21 mouse cellular contexts compared by ENCODE assay signal in the genomic region with DNA sequence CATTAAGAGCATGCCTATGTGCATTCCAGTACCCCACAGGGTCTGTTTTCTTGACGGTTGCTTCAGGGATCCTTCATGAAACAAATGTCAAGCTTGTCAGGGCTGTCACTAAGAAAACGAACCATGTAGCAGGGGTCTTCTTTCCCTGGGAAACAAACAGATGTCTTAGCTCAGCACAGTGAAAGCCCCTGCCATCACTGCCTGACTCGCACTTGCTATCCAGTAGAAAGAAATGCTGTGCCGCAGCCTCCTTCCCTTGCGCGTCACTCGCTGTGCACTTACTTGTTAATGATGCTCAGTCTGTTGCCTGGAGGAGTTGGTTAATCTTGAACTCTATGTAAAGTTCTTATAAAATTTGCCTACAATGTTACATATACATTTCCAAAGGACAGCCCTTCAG.
A peak's percentile ranks its signal among the peaks of the same experiment; 100 is the strongest.
DNase-seq lines count a peak whose midpoint lies in the region; ATAC-seq and TF ChIP-seq lines count a peak whose summit lies in the region.
"Had no signal": no experiment of that assay in that cellular context is flagged by ENCODE, and none has a peak within 500 bp of the region (broad histone marks: within the 10 kb centered on the region; RNA-seq: fewer than 3 reads in every experiment).

No protein-coding gene starts in this region.

- H3K4me2 ChIP-seq in forebrain, embryonic 15.5 days (replicated peaks), result no peak overlapping the region
- H3K4me2 ChIP-seq in forebrain, embryonic 11.5 days (ENCODE audit: low read depth, low read length, severe bottlenecking), result no peak overlapping the region
- H3K4me2 ChIP-seq in hindbrain, embryonic 14.5 days (replicated peaks), result no peak overlapping the region
- no peak overlapping the region for H3K4me2 ChIP-seq in hindbrain, postnatal 0 days (ENCODE audit: low read depth, low read length)
- no peak overlapping the region for H3K4me2 ChIP-seq in midbrain, embryonic 13.5 days (replicated peaks)
- H3K4me2 ChIP-seq in midbrain, postnatal 0 days (ENCODE audit: low read depth, low read length, poor library complexity, severe bottlenecking), result no peak overlapping the region
- H3K4me2 ChIP-seq in forebrain, postnatal 0 days (ENCODE audit: low read depth), result no peak overlapping the region

- 0 out of 2 replicates have a peak overlapping the region, but pooled peaks have one; percentile 40 for H3K27ac ChIP-seq in forebrain, embryonic 15.5 days (replicated peaks)
- H3K27ac ChIP-seq in forebrain, embryonic 11.5 days (ENCODE audit: low read depth, low read length), result no peak overlapping the region
- 0 out of 2 replicates have a peak overlapping the region, but pooled peaks have one; percentile 3 for H3K27ac ChIP-seq in hindbrain, embryonic 14.5 days
- H3K27ac ChIP-seq in hindbrain, postnatal 0 days, result no peak overlapping the region
- peak overlapping the region; percentile 1; the same call in 1 of the 2 replicates for H3K27ac ChIP-seq in midbrain, embryonic 13.5 days
- no peak overlapping the region for H3K27ac ChIP-seq in midbrain, postnatal 0 days (ENCODE audit: low read depth, low read length)
- no peak overlapping the region for H3K27ac ChIP-seq in forebrain, postnatal 0 days (ENCODE audit: low read depth, low read length)
- H3K27ac ChIP-seq: embryonic facial prominence, embryonic 10.5 days; heart, embryonic 10.5 days had no signal

- DNase-seq in forebrain, embryonic 11.5 days (ENCODE audit: low spot score), result no peak
- no peak for DNase-seq in hindbrain, embryonic 14.5 days (ENCODE audit: low spot score)
- no peak for DNase-seq in hindbrain, postnatal 0 days (ENCODE audit: low spot score)
- no peak for DNase-seq in midbrain, postnatal 0 days (ENCODE audit: low spot score)
- no peak for DNase-seq in forebrain, postnatal 0 days
- no peak for DNase-seq in cerebellum, postnatal 25 days
- DNase-seq: adrenal gland, postnatal 14 days; cerebellum, adult 18-20 months; cerebellum, adult 9-11 months; heart, adult 18-20 months; heart, postnatal 10 days; heart, postnatal 4 days; kidney, adult 2 months had no signal

- H3K9me3 ChIP-seq in forebrain, embryonic 15.5 days, result no peaks in the 10 kb centered on the region
- H3K9me3 ChIP-seq in forebrain, embryonic 11.5 days (ENCODE audit: control insufficient read depth, low read length), result no peaks in the 10 kb centered on the region
- no peaks in the 10 kb centered on the region for H3K9me3 ChIP-seq in hindbrain, embryonic 14.5 days (ENCODE audit: control insufficient read depth, low read length)
- H3K9me3 ChIP-seq in hindbrain, postnatal 0 days (ENCODE audit: low read length), result no peaks in the 10 kb centered on the region
- no peaks in the 10 kb centered on the region for H3K9me3 ChIP-seq in midbrain, embryonic 13.5 days
- no peaks in the 10 kb centered on the region for H3K9me3 ChIP-seq in midbrain, postnatal 0 days (ENCODE audit: low read length)
- H3K9me3 ChIP-seq in forebrain, postnatal 0 days (ENCODE audit: low read length), result no peaks in the 10 kb centered on the region
- H3K9me3 ChIP-seq: embryonic facial prominence, embryonic 10.5 days; heart, embryonic 10.5 days had no signal

- TF ChIP-seq CTCF in hindbrain, postnatal 0 days (IDR thresholded peaks at IDR 0.05; ENCODE audit: low read depth), result no peak
- no peak for TF ChIP-seq CTCF in midbrain, postnatal 0 days (IDR thresholded peaks at IDR 0.05)
- TF ChIP-seq CTCF in forebrain, postnatal 0 days (IDR thresholded peaks at IDR 0.05; ENCODE audit: low read depth), result no peak

- H3K4me3 ChIP-seq in forebrain, embryonic 15.5 days, result no peak overlapping the region
- no peak overlapping the region for H3K4me3 ChIP-seq in forebrain, embryonic 11.5 days (ENCODE audit: low read depth, low read length)
- H3K4me3 ChIP-seq in hindbrain, embryonic 14.5 days (replicated peaks; ENCODE audit: low read length), result no peak overlapping the region
- no peak overlapping the region for H3K4me3 ChIP-seq in hindbrain, postnatal 0 days (ENCODE audit: low read length)
- no peak overlapping the region for H3K4me3 ChIP-seq in midbrain, embryonic 13.5 days (replicated peaks)
- H3K4me3 ChIP-seq in midbrain, postnatal 0 days (ENCODE audit: low read depth, low read length), result no peak overlapping the region
- no peak overlapping the region for H3K4me3 ChIP-seq in forebrain, postnatal 0 days (ENCODE audit: low read depth, low read length)
- H3K4me3 ChIP-seq: embryonic facial prominence, embryonic 10.5 days; heart, embryonic 10.5 days had no signal

- peak; percentile 68 for ATAC-seq in forebrain, embryonic 15.5 days (replicated peaks)
- ATAC-seq in forebrain, embryonic 11.5 days (replicated peaks; ENCODE audit: low FRiP score), result no peak
- peak; percentile 51; the same call in 1 of the 2 replicates for ATAC-seq in hindbrain, embryonic 14.5 days (ENCODE audit: low FRiP score)
- ATAC-seq in hindbrain, postnatal 0 days, result no peak
- no peak for ATAC-seq in midbrain, embryonic 13.5 days
- no peak for ATAC-seq in midbrain, postnatal 0 days (ENCODE audit: low FRiP score)
- ATAC-seq in forebrain, postnatal 0 days, result peak; percentile 63
- ATAC-seq: activated CD4-positive, CD25-positive, alpha-beta regulatory T cell, adult 4 months; intestine, embryonic 16.5 days; Patski had no signal

- H3K27me3 ChIP-seq in forebrain, embryonic 15.5 days, result no peaks in the 10 kb centered on the region
- no peaks in the 10 kb centered on the region for H3K27me3 ChIP-seq in forebrain, embryonic 11.5 days (ENCODE audit: control insufficient read depth, insufficient read depth, low read length)
- no peaks in the 10 kb centered on the region for H3K27me3 ChIP-seq in hindbrain, embryonic 14.5 days (ENCODE audit: control insufficient read depth, insufficient read depth, low read length)
- no peaks in the 10 kb centered on the region for H3K27me3 ChIP-seq in hindbrain, postnatal 0 days (ENCODE audit: insufficient read depth, low read length)
- H3K27me3 ChIP-seq in midbrain, embryonic 13.5 days, result no peaks in the 10 kb centered on the region
- H3K27me3 ChIP-seq in midbrain, postnatal 0 days (ENCODE audit: insufficient read depth, low read length), result no peaks in the 10 kb centered on the region
- no peaks in the 10 kb centered on the region for H3K27me3 ChIP-seq in forebrain, postnatal 0 days (ENCODE audit: insufficient read depth, low read length)
- H3K27me3 ChIP-seq: CH12.LX, Patski had no signal

- 0 out of 2 replicates have a peak, but pooled peaks cover 2% of the 10 kb centered on the region for H3K36me3 ChIP-seq in forebrain, embryonic 15.5 days
- H3K36me3 ChIP-seq in forebrain, embryonic 11.5 days (ENCODE audit: control insufficient read depth, insufficient read depth, low read length), result no peaks in the 10 kb centered on the region
- H3K36me3 ChIP-seq in hindbrain, embryonic 14.5 days (replicated peaks; ENCODE audit: control insufficient read depth, insufficient read depth), result peaks cover 5% of the 10 kb centered on the region; the same call in 1 of the 2 replicates
- no peaks in the 10 kb centered on the region for H3K36me3 ChIP-seq in hindbrain, postnatal 0 days (ENCODE audit: insufficient read depth, low read length)
- peaks cover 8% of the 10 kb centered on the region for H3K36me3 ChIP-seq in midbrain, embryonic 13.5 days
- H3K36me3 ChIP-seq in midbrain, postnatal 0 days (ENCODE audit: insufficient read depth, low read length), result peaks cover 3% of the 10 kb centered on the region; the same call in 1 of the 2 replicates
- peaks cover 7% of the 10 kb centered on the region; the same call in 1 of the 2 replicates for H3K36me3 ChIP-seq in forebrain, postnatal 0 days (ENCODE audit: insufficient read depth)

- peaks cover 12% of the 10 kb centered on the region for H3K4me1 ChIP-seq in forebrain, embryonic 15.5 days
- no peaks in the 10 kb centered on the region for H3K4me1 ChIP-seq in forebrain, embryonic 11.5 days (replicated peaks; ENCODE audit: control insufficient read depth, insufficient read depth, low read length)
- H3K4me1 ChIP-seq in hindbrain, embryonic 14.5 days (replicated peaks; ENCODE audit: control insufficient read depth, insufficient read depth, low read length), result no peaks in the 10 kb centered on the region
- no peaks in the 10 kb centered on the region for H3K4me1 ChIP-seq in hindbrain, postnatal 0 days (ENCODE audit: insufficient read depth, low read length)
- 0 out of 2 replicates have a peak, but pooled peaks cover 2% of the 10 kb centered on the region for H3K4me1 ChIP-seq in midbrain, embryonic 13.5 days (replicated peaks)
- H3K4me1 ChIP-seq in midbrain, postnatal 0 days (ENCODE audit: insufficient read depth, low read length), result no peaks in the 10 kb centered on the region
- H3K4me1 ChIP-seq in forebrain, postnatal 0 days (ENCODE audit: insufficient read depth), result no peaks in the 10 kb centered on the region
- H3K4me1 ChIP-seq: embryonic facial prominence, embryonic 10.5 days; heart, embryonic 10.5 days had no signal

- whole genome bisulfite sequencing in forebrain, embryonic 15.5 days, result 59% methylated on average over 7 of the region's 7 CpGs
- WGBS in forebrain, embryonic 11.5 days, result 77% methylated on average over 7 of the region's 7 CpGs
- 52% methylated on average over 7 of the region's 7 CpGs for WGBS in hindbrain, embryonic 14.5 days
- 51% methylated on average over 7 of the region's 7 CpGs for WGBS in hindbrain, postnatal 0 days
- WGBS in midbrain, embryonic 13.5 days, result 76% methylated on average over 7 of the region's 7 CpGs
- 69% methylated on average over 7 of the region's 7 CpGs for WGBS in midbrain, postnatal 0 days
- 52% methylated on average over 7 of the region's 7 CpGs for WGBS in forebrain, postnatal 0 days

- no peak overlapping the region for H3K9ac ChIP-seq in forebrain, embryonic 15.5 days (replicated peaks)
- H3K9ac ChIP-seq in forebrain, embryonic 11.5 days (ENCODE audit: low read length), result no peak overlapping the region
- H3K9ac ChIP-seq in hindbrain, embryonic 14.5 days, result no peak overlapping the region
- no peak overlapping the region for H3K9ac ChIP-seq in hindbrain, postnatal 0 days (replicated peaks; ENCODE audit: low read length)
- H3K9ac ChIP-seq in midbrain, embryonic 13.5 days (replicated peaks), result no peak overlapping the region
- H3K9ac ChIP-seq in midbrain, postnatal 0 days (replicated peaks; ENCODE audit: low read length, poor library complexity, severe bottlenecking), result no peak overlapping the region
- no peak overlapping the region for H3K9ac ChIP-seq in forebrain, postnatal 0 days

Comparison
In these comparisons a context has a peak if more than half of its experiments do, and no peak if none do; other contexts are left out.
1. ATAC-seq: peak in forebrain, embryonic 15.5 days (single experiment), hindbrain, embryonic 14.5 days (single experiment) and forebrain, postnatal 0 days (single experiment); none in forebrain, embryonic 11.5 days (single experiment), hindbrain, postnatal 0 days (single experiment), midbrain, embryonic 13.5 days (single experiment) and midbrain, postnatal 0 days (single experiment).
2. H3K27ac ChIP-seq: peak in forebrain, embryonic 15.5 days (single experiment), hindbrain, embryonic 14.5 days (single experiment) and midbrain, embryonic 13.5 days (single experiment); none in forebrain, embryonic 11.5 days (single experiment), hindbrain, postnatal 0 days (single experiment), midbrain, postnatal 0 days (single experiment) and forebrain, postnatal 0 days (single experiment).